Mouse (Mus musculus) megakaryocyte progenitor cell, adult 5-6 weeks (primary cell): ENCODE results near the gene Pgf. TPM values are rescaled to one million over a fixed set of nuclear protein-coding genes. Genes with fewer than 3 reads are reported as not detected.

ENCODE experiments used
- ATAC-seq: replicated peaks from 2 replicates; pipeline ENCODE4 v1.8.0; 2016; ENCODE audit warnings: mild to moderate bottlenecking, moderate TSS enrichment, inconsistent platforms; ENCODE audit not compliant: poor library complexity
- total RNA-seq, 2 experiments: library from RNA; stranded (forward) in 1 of 2; stranded (reverse) in 1 of 2; fragments of 157-497, 149-512 nt in 1 of 2; fragments of 200-1000 nt in 1 of 2; gene quantifications; 2 replicates each; pipeline versions ENCODE4 v1.2.3 to v1.2.4; 2015 to 2017

Gene Pgf
- total RNA-seq (2015), result not detected in 2 replicates
- not detected in 2 replicates for total RNA-seq (2017)

DNA sequence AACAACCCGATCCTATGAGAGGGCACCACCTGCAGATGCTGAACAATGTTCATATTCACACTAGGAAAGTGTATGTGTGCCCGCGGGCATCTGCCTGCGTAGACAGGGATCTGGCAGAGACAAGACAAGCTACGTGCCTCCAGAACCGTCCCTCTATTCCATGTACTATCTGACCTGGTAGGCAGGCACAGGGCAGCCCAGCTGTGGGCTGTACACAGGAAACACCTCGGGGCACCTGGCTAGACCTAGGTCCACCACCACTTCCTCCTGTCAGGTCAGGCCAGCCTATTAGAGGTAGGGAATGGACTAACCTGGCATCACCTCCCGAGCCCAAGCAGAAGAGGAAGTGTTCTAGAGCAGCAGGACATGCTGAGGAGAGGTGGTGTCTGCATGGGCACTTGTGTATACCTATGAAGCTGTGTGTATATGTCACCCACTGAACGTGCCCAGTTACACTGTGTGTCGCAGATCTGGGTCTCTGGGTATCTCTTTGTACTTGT is at the start of gene Pgf:
Gene Pgf, minus strand, starts transcription at position 51 of the 500 bp plus-strand sequence.
- ATAC-seq, result peak; percentile 38

- no peak for ATAC-seq
Measured at GRCm38 (mm10) chr12:85227227-85227626, 49.6 kb upstream of the Pgf start.

- peak; percentile 45 for ATAC-seq
Measured at GRCm38 (mm10) chr12:85219905-85220290, 42.3 kb upstream of the Pgf start.

GRCm38 (mm10) chr12:85219236-85219904 is 41.8 kb upstream of the Pgf start, which contains the start of gene Eif2b2:
Eif2b2 (plus strand) TSS chr12:85219481.
- ATAC-seq, result peak; percentile 98

DNA sequence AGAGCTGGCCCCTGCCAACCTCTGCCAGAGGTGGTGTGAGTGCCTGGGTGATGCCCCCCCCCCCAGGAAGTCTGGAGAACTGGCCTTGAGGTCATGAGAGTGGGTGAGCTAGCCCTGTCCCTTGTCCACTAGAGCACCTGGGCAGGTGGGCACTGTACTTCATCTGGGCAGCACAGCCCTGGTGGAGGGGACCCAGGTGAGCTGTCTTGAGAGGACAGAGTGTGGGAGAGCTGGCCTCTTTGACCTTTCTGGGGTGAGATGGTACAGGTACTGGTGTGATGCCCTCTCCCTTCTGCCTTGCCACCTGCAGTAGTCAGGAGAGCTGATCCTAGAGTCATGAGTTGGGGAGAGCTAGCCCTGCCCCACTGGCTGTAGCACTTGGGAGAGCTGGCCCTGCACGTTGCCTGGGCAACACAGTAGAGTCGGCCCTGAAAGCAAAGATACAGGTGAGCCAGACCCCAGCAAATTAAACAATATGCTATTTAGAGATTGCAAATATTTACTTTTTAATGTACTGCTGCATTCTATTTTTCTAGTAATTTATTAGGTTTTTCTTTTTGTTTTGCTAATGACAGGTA is 40.2 kb upstream of the Pgf start:
- ATAC-seq, result no peak

- ATAC-seq, result no peak
Measured at GRCm38 (mm10) chr12:85215031-85215430, 37.4 kb upstream of the Pgf start.

- 0 out of 2 replicates have a peak, but pooled peaks have one; percentile 17 for ATAC-seq
Measured at GRCm38 (mm10) chr12:85208687-85209199, 31.2 kb upstream of the Pgf start.

GRCm38 (mm10) chr12:85205425-85205824 is 27.8 kb upstream of the Pgf start:
- ATAC-seq, result no peak

DNA sequence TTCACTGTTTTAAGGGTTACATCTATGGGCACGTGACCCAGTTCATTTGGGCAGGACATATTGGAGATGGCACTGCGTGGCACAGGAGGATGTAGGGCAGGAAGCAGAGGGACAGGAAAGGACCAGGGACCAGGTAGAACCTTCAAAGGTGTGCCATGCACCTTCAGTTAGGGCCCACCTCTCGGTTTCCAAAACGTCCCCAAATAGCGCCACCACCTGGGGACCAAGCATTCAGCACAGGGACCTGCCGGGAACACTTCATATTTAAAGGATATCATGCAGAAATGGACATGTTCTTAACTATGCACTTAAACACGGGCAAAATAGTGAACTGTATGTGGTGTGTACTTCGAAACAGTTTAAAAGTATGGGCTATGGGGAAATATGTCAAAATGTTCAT is 26.5 kb upstream of the Pgf start:
- ATAC-seq, result no peak

GRCm38 (mm10) chr12:85203699-85204098 is 26.1 kb upstream of the Pgf start:
- no peak for ATAC-seq

GRCm38 (mm10) chr12:85202191-85202590 is 24.6 kb upstream of the Pgf start:
- no peak for ATAC-seq

DNA sequence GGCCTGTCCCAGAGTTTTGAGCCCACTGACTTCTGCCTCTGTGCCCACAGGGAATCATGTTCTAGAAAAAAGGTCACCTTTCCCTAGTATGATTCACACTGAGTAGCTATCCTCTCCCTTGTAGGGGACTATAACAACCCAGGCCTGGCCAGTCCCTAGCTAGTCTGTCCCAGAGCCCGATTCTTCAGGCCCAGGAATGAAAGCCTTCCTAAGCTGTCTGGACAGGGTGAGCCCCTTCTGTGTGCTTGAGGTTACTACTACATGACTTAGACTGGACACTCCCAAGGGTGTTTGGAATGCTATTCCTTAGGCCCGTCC is 24.2 kb upstream of the Pgf start:
- no peak for ATAC-seq

DNA sequence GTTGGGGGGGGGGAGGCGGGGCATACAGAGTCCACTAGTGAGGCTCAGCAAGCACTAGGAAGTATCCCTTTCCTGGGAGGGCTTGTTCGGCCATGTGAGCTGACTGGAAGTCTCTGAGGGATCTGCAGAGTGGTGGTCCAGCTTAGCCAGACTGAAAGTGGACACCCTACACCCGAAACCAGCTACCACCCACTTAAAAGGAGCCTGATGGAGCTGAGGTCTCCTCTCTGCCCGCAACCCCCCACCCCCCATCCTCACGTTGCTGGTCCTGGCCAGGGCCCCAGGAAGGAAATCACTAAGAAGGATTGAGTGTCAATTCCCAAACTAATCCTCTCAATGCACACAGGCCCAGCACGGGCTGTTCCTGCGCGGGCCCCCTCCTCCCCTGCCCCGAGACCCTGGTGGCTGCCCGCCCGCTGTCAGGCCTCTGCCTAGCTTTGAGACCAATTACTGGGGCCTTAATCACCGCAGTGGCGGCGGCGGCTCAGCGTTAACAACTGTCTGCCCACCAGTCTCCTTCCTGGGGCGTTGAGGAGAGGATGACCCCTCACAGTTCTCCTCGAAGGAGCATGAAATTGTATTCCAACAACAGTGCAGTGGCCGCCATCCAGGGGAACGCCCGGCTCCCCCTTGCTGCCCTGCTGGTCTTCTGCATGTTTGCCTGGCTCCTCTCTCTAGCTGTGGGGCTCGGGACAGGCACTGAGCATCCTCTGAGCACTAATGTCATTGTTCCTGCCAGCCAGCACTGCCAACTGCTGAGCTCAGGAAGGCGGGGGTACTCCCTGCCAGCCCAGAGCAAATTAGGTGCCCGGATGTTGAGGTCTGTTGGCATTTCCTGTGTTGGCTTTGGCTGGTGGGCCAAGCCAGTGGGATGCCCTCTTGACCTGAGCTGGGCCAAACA is 23.6 kb upstream of the Pgf start:
- 0 out of 2 replicates have a peak, but pooled peaks have one; percentile 23 for ATAC-seq

GRCm38 (mm10) chr12:85199954-85200353 is 22.4 kb upstream of the Pgf start:
- no peak for ATAC-seq

GRCm38 (mm10) chr12:85197936-85198335 is 20.3 kb upstream of the Pgf start:
- ATAC-seq, result no peak

DNA sequence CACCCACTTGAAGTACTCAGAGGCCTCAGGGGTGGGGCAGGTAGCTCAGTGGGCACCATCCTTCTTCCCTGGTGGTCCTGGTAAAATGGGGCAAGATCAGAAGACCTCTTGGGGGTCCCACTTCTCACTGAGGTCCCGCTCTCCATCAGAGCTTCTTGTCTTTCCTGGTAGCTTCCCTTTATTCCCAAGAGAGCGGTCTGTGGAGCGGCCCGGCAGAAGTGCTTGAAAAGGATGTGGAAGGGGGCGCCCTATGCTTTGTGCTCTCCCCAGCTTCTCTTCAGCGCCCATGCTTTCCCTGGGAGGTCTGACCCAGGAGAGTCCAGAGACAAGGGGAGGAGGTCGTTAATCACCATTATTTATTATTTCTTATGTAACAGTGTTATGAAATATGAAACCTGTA is 19.8 kb upstream of the Pgf start:
- ATAC-seq, result no peak

GRCm38 (mm10) chr12:85196191-85196590 is 18.6 kb upstream of the Pgf start:
- no peak for ATAC-seq

DNA sequence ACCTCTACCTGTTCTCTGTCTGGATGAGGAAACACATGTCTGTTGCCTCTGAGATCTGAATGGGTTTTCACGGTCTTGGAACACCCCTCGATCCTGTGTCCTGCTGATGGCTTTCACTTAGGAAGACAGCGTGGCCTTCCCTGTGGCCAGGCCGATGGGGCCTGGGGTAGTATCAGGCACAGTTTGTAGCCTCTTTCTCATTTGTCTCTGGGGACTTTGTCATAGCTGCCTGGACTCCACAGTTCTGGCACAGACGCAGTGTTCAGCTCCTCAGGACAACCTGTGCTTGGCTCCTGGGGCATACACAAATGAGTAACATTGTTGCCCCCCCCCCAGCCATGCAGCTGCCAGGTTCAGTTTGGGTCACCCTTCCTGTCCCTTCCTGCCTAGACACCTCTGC is 17.5 kb upstream of the Pgf start:
- no peak for ATAC-seq

DNA sequence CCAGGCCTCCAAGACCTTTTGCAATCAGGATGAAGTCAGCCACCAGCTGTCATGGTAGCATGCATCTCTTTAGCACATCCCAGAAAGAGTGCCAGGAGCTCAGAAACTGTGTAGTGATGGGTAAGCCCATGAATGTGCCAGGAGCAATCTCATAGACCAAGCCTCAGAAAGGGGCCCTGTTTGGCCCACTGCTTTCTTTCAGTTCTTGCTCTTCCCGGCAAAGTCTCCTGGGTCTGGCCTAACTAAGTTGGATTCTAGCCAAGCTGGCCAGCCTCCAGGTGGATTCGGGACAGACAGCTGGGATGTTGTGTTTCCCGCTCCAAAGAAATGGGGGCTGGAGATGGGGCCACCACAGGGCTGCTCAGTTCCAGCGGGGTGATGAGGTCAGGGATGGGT is 17.0 kb upstream of the Pgf start:
- ATAC-seq, result no peak

DNA sequence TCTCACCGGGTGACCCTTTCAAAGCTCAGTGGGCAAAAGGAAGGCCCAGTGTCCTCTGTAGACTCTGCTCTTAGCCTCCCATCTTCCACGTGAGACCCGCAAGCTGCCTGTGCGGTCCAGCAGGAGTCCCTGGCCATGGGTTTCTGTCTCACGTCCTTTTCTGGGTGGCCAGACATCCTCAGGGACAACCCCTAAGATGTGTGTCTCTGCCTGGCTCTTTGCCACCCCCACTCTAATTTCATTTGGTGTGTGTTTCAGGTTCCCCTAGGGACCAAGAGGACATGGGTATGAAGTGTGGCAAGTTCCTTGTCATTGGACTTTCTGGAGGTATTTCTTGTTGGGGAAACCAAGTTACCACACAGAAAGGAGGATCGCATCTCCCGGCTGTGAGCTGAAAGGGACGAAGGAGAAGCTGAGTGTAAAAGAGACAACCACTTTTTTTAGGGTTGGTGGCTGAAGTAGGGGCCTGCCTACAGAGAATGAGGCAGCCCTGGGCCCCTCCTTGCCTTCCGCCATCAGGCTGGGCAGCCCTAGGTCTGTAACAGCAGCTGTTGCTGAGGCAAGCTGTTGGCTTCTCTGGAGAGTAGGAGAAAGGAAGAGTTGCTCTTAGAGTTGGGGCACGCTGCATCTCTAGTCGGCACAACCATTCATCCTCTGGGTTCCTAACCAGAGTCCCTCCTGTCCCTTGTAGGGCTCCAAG is 16.5 kb upstream of the Pgf start:
- no peak for ATAC-seq

GRCm38 (mm10) chr12:85193146-85193545 is 15.6 kb upstream of the Pgf start:
- no peak for ATAC-seq
